Mouse (Mus musculus) heart, postnatal 0 days (tissue): ENCODE measurements at regions not wholly inside any gene's neighbourhood (a gene's known extent, or its start where the extent isn't known, plus 50 kb on each side); places are given as distances from the start of the nearest gene placed in this dataset.

Experiments used
- CTCF ChIP-seq: IDR thresholded peaks from 2 replicates; pipeline ENCODE4 v1.5.1; 2016; ENCODE audit warnings: antibody characterized with exemption, control low read depth, low read depth
- EP300 ChIP-seq: IDR thresholded peaks from 2 replicates; pipeline ENCODE4 v1.6.1; 2016; ENCODE audit warnings: antibody characterized with exemption, low read depth

GRCm38 (mm10) chr4:95214026-95214425 lies 162.0 kb upstream of the Jun start:
- TF ChIP-seq CTCF (no peak), EP300 (no peak)
